Mouse (Mus musculus) lung, adult 18-20 months (tissue): ENCODE data around the gene Ryr1.

Experiments used
- DNase-seq, 2 experiments: peaks; one replicate each; pipeline ENCODE4 v3.0.0; 2022; ENCODE audit warnings: mixed read lengths in 2 of 2

The Ryr1 gene

GRCm38 (mm10) chr7:29029690-29030656 is 95.0 kb downstream of the Ryr1 start:
- DNase-seq = no peak

GRCm38 (mm10) chr7:29028761-29029160 is 96.2 kb downstream of the Ryr1 start:
- no peak for DNase-seq

GRCm38 (mm10) chr7:29026811-29027210 is 98.2 kb downstream of the Ryr1 start:
- no peak for DNase-seq

- DNase-seq = no peak
Measured at GRCm38 (mm10) chr7:29026195-29026594, 98.8 kb downstream of the Ryr1 start.

- DNase-seq = no peak
Measured at GRCm38 (mm10) chr7:29025566-29025965, 99.4 kb downstream of the Ryr1 start.

- peak in 1 of 2 experiments; percentile 18 for DNase-seq
Measured at GRCm38 (mm10) chr7:29023514-29023913, 101.5 kb downstream of the Ryr1 start.

GRCm38 (mm10) chr7:29022479-29022878 is 102.5 kb downstream of the Ryr1 start:
- DNase-seq = no peak

GRCm38 (mm10) chr7:29019447-29020220 is 105.3 kb downstream of the Ryr1 start:
- DNase-seq = no peak

- DNase-seq = no peak
Measured at GRCm38 (mm10) chr7:29017222-29017621, 107.8 kb downstream of the Ryr1 start.

- no peak for DNase-seq
Measured at GRCm38 (mm10) chr7:29016440-29016839, 108.5 kb downstream of the Ryr1 start.

GRCm38 (mm10) chr7:29014984-29015383 is 110.0 kb downstream of the Ryr1 start:
- DNase-seq = no peak

GRCm38 (mm10) chr7:29008714-29009113 is 116.3 kb downstream of the Ryr1 start:
- DNase-seq = peak; percentile 30 to 37

- no peak for DNase-seq
Measured at GRCm38 (mm10) chr7:29008171-29008570, 116.8 kb downstream of the Ryr1 start.

- DNase-seq = no peak
Measured at GRCm38 (mm10) chr7:29007224-29008101, 117.5 kb downstream of the Ryr1 start.

GRCm38 (mm10) chr7:29000651-29001605 is 124.1 kb downstream of the Ryr1 start:
- peak; percentile 68 to 72 for DNase-seq

- no peak for DNase-seq
Measured at GRCm38 (mm10) chr7:28993402-28993801, 131.6 kb downstream of the Ryr1 start.

- DNase-seq = no peak
Measured at GRCm38 (mm10) chr7:28992997-28993396, 132.0 kb downstream of the Ryr1 start.

GRCm38 (mm10) chr7:28991616-28992015 is 133.4 kb downstream of the Ryr1 start:
- DNase-seq = no peak

- DNase-seq = no peak
Measured at GRCm38 (mm10) chr7:28990766-28991273, 134.2 kb downstream of the Ryr1 start.

GRCm38 (mm10) chr7:28985207-28985606 is 139.8 kb downstream of the Ryr1 start:
- DNase-seq = no peak

GRCm38 (mm10) chr7:28984452-28984851 is 140.5 kb downstream of the Ryr1 start:
- DNase-seq = no peak
